Mouse (Mus musculus): Measurements from ENCODE around the gene Lrrc40.

- no peak for TF ChIP-seq TAL1 (IDR thresholded peaks at IDR 0.05; ENCODE audit: low read length)
- no peak for TF ChIP-seq GATA1 (IDR thresholded peaks at IDR 0.05; ENCODE audit: low read length)
Measured at GRCm38 (mm10) chr3:158065256-158065655, 28.8 kb downstream of the Lrrc40 start.

All from erythroblast, embryonic 14.5 days (primary cell).